Mouse (Mus musculus): ENCODE results near the gene Gtf2ird2. TPM values are rescaled to one million over a fixed set of nuclear protein-coding genes. Genes with fewer than 3 reads are reported as not detected.

Gtf2ird2 gene
- polyA plus RNA-seq, 3 experiments from 2014 or later, result 2.2 to 7.0 (median 4.0) TPM

DNA sequence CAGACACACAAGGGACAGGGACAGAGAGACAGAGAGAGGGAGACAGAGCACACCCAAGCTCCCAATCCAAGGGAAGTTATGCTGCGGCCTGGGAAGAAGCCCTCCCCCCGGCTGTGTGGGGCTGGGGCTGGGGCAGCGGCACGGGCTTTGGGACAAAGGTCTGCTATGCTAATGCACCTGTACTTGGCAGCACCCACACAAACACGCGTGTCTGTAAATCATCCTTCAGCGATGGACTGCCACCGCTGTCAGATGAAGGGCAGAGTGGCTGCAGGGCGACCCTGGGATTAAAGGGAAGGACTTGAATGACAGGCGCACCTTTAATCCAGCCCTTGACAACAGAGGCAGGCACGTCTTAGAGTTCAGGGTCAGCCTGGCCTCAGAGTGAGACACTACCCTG, 87.6 kb downstream of the Gtf2ird2 start:
- no peak for ATAC-seq

DNA sequence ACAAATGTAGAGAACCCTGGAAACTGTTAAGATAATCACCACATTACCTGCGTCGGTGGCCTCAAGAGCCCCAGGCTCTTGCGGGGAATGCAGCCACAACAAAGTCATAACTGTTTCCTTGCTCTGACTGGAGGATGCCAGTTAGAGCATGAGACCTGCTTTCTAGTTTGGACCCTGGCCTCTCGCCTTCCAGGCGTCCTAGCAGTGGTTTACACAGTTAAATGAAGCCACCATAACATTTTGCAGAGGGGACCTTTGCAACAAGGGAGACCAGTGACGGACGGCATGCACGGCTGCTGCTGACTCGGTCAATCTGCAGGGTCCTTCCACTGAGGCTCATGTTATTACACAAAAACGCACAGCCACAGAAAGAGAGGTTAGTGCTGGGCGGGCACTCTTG, 88.9 kb downstream of the Gtf2ird2 start:
- no peak for ATAC-seq

DNA sequence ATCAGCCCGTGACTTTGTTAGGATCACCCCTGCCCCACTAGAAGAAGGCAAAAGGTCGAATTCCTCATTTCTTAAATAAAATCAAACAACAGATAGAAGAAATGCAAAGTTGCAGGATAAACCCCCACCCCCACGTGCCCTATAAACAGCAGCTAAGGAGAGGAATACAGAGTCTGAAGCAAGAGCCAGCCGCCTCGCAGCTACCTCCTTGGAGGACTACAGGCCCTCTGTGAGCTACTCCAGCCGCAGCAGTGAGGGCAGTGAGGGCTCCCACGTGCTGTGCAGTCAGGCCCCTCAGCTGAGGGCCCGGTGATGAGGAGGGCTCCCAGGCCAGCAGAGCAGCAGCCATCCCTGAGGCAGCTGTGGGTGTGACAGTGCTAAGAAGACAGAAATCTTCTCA, 89.9 kb downstream of the Gtf2ird2 start:
- ATAC-seq, result no peak

Other genes with a start within 250 kb of the Gtf2ird2 start
- gene Castor2, start 84.3 kb upstream of the Gtf2ird2 start, polyA plus RNA-seq (2017; shearing (Covaris generic)), result 1 to 10 TPM; 1.6 to 6.5 (median 5.4) TPM
- 1 to 10 TPM; 2.1 to 3.9 (median 2.2) TPM for gene Rcc1l, start 7.2 kb upstream of the Gtf2ird2 start, polyA plus RNA-seq (2017; shearing (Covaris generic))
- 1 to 10 TPM; 3.9 to 8.5 (median 4.5) TPM for gene Ncf1, start 45.6 kb downstream of the Gtf2ird2 start, polyA plus RNA-seq (2017; shearing (Covaris generic))
- 10 to 100 TPM; 91.5 to 97.5 (median 94.5) TPM for gene Gtf2i, start 130.7 kb downstream of the Gtf2ird2 start, polyA plus RNA-seq (2017; shearing (Covaris generic))